Mouse (Mus musculus) granulocyte monocyte progenitor cell, adult 5-6 weeks (primary cell): ENCODE measurements around the gene Kctd19. TPM values are rescaled to one million over a fixed set of nuclear protein-coding genes. Genes with fewer than 3 reads are reported as not detected.
A peak's percentile ranks its signal among the peaks of the same experiment; 100 is the strongest.

Experiments used
- ATAC-seq: replicated peaks from 2 replicates; pipeline ENCODE4 v1.8.0; 2016; ENCODE audit warnings: mild to moderate bottlenecking, moderate TSS enrichment, inconsistent platforms; ENCODE audit not compliant: poor library complexity, severe bottlenecking
- total RNA-seq, 2 experiments: library from RNA; stranded (forward) in 1 of 2; stranded (reverse) in 1 of 2; fragments of 200-712, 200-1000 nt in 1 of 2; fragments of >200 nt in 1 of 2; fragmentation: Nextera tagmentation in 1 of 2; gene quantifications; 2 replicates each; pipeline ENCODE4 v1.2.3; 2014 to 2017

Gene Kctd19
- total RNA-seq, 2 experiments from 2014 or later, result not detected

- ATAC-seq, result no peak
Measured at GRCm38 (mm10) chr8:105372473-105372872, 40.8 kb downstream of the Kctd19 start.

DNA sequence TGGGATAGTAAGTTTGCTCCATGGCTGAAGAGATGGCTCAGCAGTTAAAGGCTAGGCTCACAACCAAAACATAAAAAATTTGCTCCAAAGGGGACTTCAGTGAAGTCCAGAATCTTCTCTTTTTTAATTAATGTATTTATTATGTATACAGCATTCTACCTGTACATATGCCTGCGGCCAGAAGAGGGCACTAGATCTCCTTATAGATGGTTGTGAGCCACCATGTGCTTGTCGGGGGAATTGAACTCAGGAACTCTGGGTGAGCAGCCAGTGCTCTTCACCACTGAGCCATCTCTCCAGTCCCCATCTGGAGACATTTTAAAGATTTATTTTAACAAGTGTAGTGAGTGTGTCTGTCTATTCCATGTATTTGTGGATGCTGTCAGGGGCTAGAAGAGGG is 46.2 kb downstream of the Kctd19 start:
- peak; percentile 50; the same call in 1 of the 2 replicates for ATAC-seq

GRCm38 (mm10) chr8:105361751-105362702 is 51.3 kb downstream of the Kctd19 start:
- ATAC-seq, result peak; percentile 44; the same call in 1 of the 2 replicates

- ATAC-seq, result no peak
Measured at GRCm38 (mm10) chr8:105359646-105360045, 53.7 kb downstream of the Kctd19 start.

GRCm38 (mm10) chr8:105359208-105359607 is 54.1 kb downstream of the Kctd19 start:
- no peak for ATAC-seq

DNA sequence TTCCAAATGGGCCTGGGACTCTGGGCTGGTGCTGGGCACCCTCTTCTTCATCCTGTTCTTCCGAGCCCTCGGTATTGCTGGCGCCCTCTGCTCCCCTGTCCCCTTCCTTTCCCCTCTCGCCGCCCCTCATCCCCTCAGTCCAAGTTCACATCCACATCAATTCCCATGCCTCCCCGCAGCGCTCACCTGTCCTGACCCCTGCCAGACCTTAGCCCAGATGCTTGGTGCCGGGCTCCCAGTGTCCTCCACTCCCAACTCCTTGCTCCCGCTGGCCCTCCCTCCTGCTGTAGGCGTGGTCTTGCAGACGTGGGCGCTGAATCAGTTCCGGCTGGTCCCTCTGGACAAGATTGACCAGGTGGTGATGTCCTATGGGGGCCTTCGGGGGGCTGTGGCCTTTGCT is 56.6 kb downstream of the Kctd19 start:
- ATAC-seq, result no peak

- peak; percentile 41; the same call in 1 of the 2 replicates for ATAC-seq
Measured at GRCm38 (mm10) chr8:105355179-105356024, 57.9 kb downstream of the Kctd19 start.

GRCm38 (mm10) chr8:105354549-105354948 is 58.8 kb downstream of the Kctd19 start:
- no peak for ATAC-seq

DNA sequence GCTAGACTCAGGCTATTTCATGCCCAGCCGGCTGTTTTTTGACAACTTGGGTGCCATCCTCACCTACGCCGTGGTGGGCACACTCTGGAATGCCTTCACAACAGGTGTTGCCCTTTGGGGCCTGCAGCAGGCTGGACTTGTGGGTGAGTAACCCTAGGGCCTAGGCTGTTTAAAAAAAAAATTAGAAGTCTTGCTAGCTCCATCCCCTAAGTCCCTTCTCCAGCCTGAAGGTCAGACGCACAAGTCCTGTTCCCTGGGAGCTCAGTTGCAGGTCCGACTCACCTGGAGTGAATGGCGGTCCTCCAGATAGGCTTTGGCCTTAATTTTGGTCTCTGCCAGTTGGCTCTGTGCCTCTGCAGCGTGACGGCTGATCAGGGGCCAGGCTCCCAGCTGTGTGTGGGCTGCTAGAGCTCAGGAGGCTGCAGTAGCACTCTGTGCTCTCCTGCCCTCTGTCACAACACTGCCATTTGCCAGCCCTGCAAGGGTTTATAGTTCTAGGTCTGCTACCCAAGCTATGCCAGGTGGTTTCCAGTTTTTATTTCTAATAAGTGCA is 59.6 kb downstream of the Kctd19 start:
- ATAC-seq, result no peak

DNA sequence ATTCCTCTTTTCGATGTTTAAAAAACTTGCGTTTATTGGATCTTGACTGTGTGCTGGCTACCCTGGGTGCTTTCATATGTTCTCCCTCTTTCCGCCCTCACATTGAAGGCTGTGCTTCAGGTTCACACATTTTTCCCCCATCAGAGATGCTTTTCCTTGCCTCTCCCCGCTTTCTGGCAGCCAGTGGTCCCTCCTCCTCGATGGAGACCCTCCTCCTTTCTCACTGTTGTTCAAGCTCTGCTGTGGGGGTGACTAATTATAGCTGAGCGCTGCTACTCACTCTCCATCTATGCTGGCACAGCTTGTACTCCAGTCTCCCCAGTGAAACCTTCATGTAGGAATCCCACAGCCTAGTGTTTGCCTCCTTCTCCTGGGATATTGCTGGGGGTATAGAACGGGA is 63.1 kb downstream of the Kctd19 start:
- ATAC-seq, result no peak

- ATAC-seq, result 0 out of 2 replicates have a peak, but pooled peaks have one; percentile 3
Measured at GRCm38 (mm10) chr8:105349096-105349771, 64.1 kb downstream of the Kctd19 start.

GRCm38 (mm10) chr8:105348450-105349095 is 64.7 kb downstream of the Kctd19 start, which contains the start of gene Slc9a5:
TSS of gene Slc9a5 (plus strand) at chr8:105348843.
- ATAC-seq, result no peak

- ATAC-seq, result peak; percentile 80
Measured at GRCm38 (mm10) chr8:105347428-105348221, 65.7 kb downstream of the Kctd19 start, which contains the start of gene Fhod1. TSS of gene Fhod1 (minus strand) at chr8:105347953.

DNA sequence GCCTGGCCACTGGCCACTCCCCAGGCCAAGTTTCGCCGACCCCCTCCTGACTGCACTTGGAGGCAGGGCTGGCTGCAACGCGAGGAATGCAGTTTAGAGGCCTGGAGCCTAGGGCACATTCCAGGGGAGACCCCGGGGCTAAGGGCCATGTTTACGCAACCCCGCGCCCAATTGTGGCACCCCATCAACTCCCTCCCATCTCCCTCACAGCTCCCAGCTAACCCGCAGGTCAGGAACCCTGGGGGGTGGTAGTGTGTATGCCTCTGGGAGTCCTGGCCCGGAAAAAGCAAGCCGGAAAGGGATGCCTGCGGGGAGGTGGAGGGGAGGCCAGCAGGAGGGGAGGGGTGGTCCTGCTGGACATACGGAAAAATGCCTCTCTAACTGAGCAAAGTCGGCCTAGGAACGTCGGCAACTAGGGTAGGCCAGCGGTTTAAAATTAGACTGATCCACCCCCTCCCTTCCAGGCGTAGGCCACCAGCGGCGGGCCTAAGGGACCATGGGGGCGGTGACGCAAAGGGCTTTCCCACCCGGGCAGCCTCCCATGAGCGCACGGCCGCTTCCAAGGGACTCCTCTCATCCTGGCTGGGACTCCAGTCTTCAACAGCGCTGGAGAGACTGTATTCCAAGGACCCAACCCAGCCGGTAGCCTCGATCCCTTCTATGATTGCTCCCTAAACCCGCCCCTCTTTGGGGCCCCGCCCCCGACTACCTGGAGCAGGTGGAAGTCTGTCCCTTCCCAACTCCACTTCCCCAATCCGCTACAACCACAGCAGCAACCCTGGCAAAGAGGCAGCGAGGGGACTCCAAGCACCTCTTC is 66.5 kb downstream of the Kctd19 start:
- ATAC-seq, result no peak; the same call in 1 of the 2 replicates

DNA sequence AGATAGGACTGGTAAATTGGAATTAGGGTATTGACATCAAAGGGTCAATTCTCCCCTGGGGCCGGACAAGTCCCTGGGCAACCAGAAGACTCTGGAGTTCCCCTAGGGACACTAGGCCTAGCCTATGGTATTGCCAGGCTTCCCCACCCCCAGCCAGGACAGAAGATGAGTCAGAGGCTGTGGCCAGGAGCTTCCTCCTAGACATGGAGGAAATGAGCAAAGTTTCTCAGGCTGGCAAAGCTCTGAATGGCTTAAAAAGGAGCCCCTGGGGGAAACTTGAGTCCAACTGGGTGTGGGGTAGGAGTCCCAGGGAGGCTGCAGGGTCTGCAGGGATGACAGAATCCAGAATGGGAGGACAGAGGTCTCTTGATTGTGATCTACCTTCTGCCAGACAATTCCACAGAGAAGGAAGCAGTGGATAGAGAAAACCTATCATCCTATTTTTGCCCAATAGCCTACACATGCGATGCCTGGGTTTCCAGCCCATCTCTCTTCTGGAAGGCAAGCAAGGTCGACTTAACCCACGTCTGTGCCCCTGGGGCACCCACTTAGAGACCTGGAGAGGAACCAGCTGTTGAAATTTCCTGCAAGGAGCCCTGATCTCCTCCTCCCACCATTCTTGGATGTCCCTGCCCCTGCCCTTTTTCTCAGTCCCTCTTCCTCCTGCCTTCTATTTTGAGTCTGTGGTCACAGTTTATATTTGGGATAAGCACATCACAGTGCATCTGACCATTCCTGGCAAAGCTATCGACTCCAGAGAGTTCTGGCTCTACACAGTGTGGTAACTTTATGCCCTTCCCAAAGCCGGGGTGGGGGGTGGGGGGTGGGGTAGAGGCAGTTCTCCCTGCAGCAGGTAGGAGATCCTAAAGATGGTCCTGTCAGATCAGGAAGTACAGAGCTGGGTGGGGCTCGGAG is 68.0 kb downstream of the Kctd19 start:
- ATAC-seq, result peak; percentile 60

DNA sequence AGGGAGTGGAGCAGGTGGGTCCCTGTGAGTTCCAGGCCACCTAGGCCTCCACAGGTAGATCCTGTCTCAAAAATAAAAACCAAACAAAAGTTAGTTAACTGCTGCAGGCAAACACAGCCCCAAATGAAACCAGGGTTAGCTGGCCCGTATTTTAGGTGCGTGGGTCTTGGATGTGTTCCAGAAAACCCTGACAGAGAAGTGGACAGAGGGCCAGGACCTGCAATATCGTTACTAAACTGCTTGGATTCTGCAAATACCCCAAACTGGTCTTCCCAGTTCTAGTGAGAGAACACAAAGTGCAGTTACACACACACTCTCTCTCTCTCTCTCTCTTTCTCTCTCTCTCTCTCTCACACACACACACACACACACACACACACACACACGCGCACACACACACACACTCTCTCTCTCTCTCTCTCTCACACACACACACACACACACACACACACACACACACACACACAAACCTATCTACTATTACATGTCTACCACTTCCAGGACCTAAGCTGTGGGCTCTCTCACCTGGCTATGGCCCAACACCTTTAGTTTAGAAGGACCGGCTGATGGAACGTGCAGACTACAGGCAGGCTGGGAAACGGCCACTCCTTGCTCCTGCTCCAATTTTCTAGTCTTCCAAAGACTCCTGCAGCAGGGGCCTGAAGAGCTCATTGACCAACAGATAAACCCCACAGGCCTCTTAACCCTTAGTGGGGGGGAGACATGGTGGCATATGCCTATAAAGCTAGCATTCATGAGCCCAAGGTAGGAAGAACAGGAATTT is 69.3 kb downstream of the Kctd19 start:
- no peak for ATAC-seq
